Mouse (Mus musculus) heart, adult 9 months (tissue): Measurements from ENCODE around the gene Ifi203.
A peak's percentile ranks its signal among the peaks of the same experiment; 100 is the strongest.
"Not testable (repeated sequence)": the region's sequence is repeated elsewhere in the genome, so short reads cannot be mapped to it uniquely, and the experiment has no call there.

Source experiments
- DNase-seq, 2 experiments: peaks; one replicate each; pipeline ENCODE4 v3.0.0; 2022; ENCODE audit warnings: low spot score in 2 of 2

Gene Ifi203

GRCm38 (mm10) chr1:173941924-173942779, at the start of gene Ifi203, which contains the start of gene Mndal:
Gene Ifi203 (minus strand): TSS chr1:173942672.
Gene Mndal (minus strand): TSS chr1:173942491.
- DNase-seq = peak; percentile 22 to 48

GRCm38 (mm10) chr1:173982694-173983305, 40.3 kb upstream of the Ifi203 start, which contains the start of gene Ifi202b:
Gene Ifi202b (minus strand): TSS chr1:173982744.
- not testable (repeated sequence) for DNase-seq

GRCm38 (mm10) chr1:173981038-173981437, 38.6 kb upstream of the Ifi203 start:
- DNase-seq = peak in 1 of 2 experiments; percentile 1

- no peak for DNase-seq
Observed at GRCm38 (mm10) chr1:173977622-173978021, 35.1 kb upstream of the Ifi203 start.

- peak; percentile 12 to 34 for DNase-seq
Observed at GRCm38 (mm10) chr1:173973111-173973510, 30.6 kb upstream of the Ifi203 start.

- peak in 1 of 2 experiments; percentile 12 for DNase-seq
Observed at GRCm38 (mm10) chr1:173961491-173961890, 19.0 kb upstream of the Ifi203 start.

- not testable (repeated sequence) for DNase-seq
Observed at GRCm38 (mm10) chr1:173959998-173960397, 17.5 kb upstream of the Ifi203 start.

- DNase-seq = not testable (repeated sequence)
Observed at GRCm38 (mm10) chr1:173955839-173956527, 13.5 kb upstream of the Ifi203 start.

- DNase-seq = no peak
Observed at GRCm38 (mm10) chr1:173955071-173955796, 12.8 kb upstream of the Ifi203 start.

- no peak for DNase-seq
Observed at GRCm38 (mm10) chr1:173953563-173953962, 11.1 kb upstream of the Ifi203 start.

GRCm38 (mm10) chr1:173949044-173949443, 6.6 kb upstream of the Ifi203 start:
- DNase-seq = not testable (repeated sequence)

- DNase-seq = not testable (repeated sequence)
Observed at GRCm38 (mm10) chr1:173942780-173943066, 251 bp upstream of the Ifi203 start.

- DNase-seq = not testable (repeated sequence)
Observed at GRCm38 (mm10) chr1:173941522-173941921, 950 bp downstream of the Ifi203 start.

GRCm38 (mm10) chr1:173919279-173919678, 23.2 kb downstream of the Ifi203 start:
- DNase-seq = not testable (repeated sequence)

- DNase-seq = no peak
Observed at GRCm38 (mm10) chr1:173914559-173914958, 27.9 kb downstream of the Ifi203 start.

GRCm38 (mm10) chr1:173913256-173913791, 29.1 kb downstream of the Ifi203 start:
- DNase-seq = not testable (repeated sequence)

- DNase-seq = peak; percentile 81 to 85
Observed at GRCm38 (mm10) chr1:173912548-173913255, 29.8 kb downstream of the Ifi203 start, which contains the start of gene Ifi211. Gene Ifi211 (minus strand): TSS chr1:173913046.

- DNase-seq = no peak
Observed at GRCm38 (mm10) chr1:173911808-173912464, 30.5 kb downstream of the Ifi203 start.

- DNase-seq = not testable (repeated sequence)
Observed at GRCm38 (mm10) chr1:173908390-173908789, 34.1 kb downstream of the Ifi203 start.

- not testable (repeated sequence) for DNase-seq
Observed at GRCm38 (mm10) chr1:173905885-173906284, 36.6 kb downstream of the Ifi203 start.
